Mouse (Mus musculus) regulatory T cell (primary cell): Measurements from ENCODE around the gene Slc24a5.

Source experiments
- in situ Hi-C: fragments of 300-600 bp; cut with MboI, MseI; formaldehyde crosslinking; loops from one replicate; pipeline ENCODE4 v1.15.1; 2025; ENCODE audit warnings: high pct_unique_total_duplicates

Gene Slc24a5

GRCm38 (mm10) chr2:125119381-125120110 lies 51.6 kb downstream of the Slc24a5 start:
- in situ Hi-C loops: loop anchor here (10.0 kb wide), 1 partner anchor 125 kb away; the partner anchor contains the start of gene Dut

GRCm38 (mm10) chr2:125122288-125122623 lies 54.3 kb downstream of the Slc24a5 start:
- in situ Hi-C loops: no loop called here

- in situ Hi-C loops: no loop called here
Observed at GRCm38 (mm10) chr2:125122624-125123476, 54.9 kb downstream of the Slc24a5 start.

DNA sequence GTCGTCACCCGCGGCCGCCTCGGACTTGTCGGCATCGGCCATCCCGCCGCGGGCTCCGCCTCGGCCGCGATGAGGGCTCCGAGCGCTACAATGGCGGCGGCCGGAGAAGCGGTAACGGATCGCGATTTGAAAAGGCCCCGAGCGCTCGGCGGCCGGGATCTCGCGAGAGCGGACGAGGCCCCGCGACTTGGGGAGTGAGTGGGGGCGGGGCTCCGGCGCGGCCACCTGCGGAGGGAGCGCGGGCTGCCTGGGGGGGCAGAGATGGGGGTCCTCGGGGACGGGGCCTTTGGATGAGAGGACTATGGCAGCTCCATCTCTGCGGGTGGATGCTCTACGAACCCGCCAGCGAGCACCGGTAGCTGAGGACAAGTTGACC lies 55.5 kb downstream of the Slc24a5 start, which contains the start of gene Myef2:
Gene Myef2, minus strand, starts transcription at position 185 of the 376 bp plus-strand sequence.
- in situ Hi-C loops: no loop called here

DNA sequence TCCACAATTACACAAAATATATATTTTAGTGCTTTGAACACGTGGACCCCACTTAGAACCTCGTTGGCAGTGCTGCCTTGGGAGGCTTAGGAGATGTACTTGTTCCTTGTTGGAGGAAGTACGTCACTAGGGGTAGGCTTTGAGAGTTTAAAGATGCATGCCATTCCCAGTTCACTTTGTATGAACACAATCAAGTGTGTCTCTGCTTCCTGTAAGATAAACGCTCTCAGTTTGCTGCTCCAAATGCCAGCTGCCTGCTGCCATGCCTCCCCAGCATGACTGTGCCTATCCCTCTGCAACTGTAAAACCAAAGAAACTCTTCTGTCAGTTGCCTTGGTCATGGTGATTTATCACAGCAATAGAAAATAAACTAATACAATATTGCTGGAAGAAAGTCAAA lies 57.9 kb downstream of the Slc24a5 start:
- in situ Hi-C loops: no loop called here

DNA sequence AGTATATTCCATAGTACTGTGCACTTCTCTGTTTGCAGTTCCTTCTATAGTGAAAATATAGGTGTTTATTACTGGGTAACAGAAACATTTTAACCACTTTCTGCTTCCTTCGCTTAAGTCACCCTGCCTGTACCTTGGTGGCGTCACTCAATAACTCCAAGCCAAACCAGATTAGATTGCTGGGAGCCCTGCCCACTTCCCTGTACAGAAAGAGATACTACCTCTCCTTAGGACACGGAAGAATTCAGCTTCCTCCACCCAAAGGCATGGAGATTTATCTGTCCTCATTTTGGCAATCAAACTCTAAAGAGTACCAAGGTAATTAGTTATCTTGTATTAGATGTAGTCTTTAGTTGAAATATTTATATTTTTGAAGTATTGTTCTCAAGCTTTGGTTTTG lies 58.9 kb downstream of the Slc24a5 start:
- in situ Hi-C loops: no loop called here

- in situ Hi-C loops: no loop called here
Observed at GRCm38 (mm10) chr2:125134113-125134512, 66.2 kb downstream of the Slc24a5 start.

GRCm38 (mm10) chr2:125135903-125136811 lies 68.2 kb downstream of the Slc24a5 start, which contains the start of gene Ctxn2:
Gene Ctxn2, plus strand, starts transcription at chr2:125136692.
- in situ Hi-C loops: no loop called here

DNA sequence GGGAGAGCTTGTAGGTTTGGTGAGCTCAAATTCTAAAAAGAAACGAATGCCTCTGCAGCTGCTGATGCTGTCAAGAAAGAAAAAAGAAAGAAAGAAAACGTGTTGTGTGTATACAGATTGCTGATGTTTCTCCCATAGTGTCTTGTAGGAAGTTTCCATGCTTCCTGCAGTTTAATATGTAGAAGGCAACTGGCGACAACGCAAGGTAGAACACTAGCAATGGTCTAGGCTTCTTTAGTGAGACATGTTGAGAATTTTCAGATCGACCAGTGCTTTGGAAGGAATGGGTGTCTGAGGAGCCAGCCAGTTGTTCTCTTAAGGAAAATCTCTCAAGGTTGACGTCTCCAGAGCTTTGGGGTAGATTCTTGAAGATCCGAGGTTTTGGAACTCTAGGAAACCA lies 68.9 kb downstream of the Slc24a5 start:
- in situ Hi-C loops: no loop called here
